Mouse (Mus musculus) stomach, embryonic 15.5 days (tissue): ENCODE results near the gene Ftl1. TPM values are rescaled to one million over a fixed set of nuclear protein-coding genes. Genes with fewer than 3 reads are reported as not detected.
A peak's percentile ranks its signal among the peaks of the same experiment; 100 is the strongest.
"Not testable (repeated sequence)": the region's sequence is repeated elsewhere in the genome, so short reads cannot be mapped to it uniquely, and the experiment has no call there.

ENCODE experiments used
- ATAC-seq: fragments of 200-750 bp; cut with Nextera tagmentation; 2 replicates; pipeline ENCODE4 v1.8.0; 2017; ENCODE audit warnings: low read depth, moderate number of reproducible peaks, moderate TSS enrichment; ENCODE audit not compliant: insufficient read depth, low FRiP score
- H3K27ac ChIP-seq: fragments of 300-500 bp; sonication (generic); 2 replicates; pipeline ENCODE4 v1.5.1; 2015; ENCODE audit warnings: mild to moderate bottlenecking, inconsistent platforms
- H3K27me3 ChIP-seq: fragments of 300-500 bp; sonication (generic); replicated peaks from 2 replicates; pipeline ENCODE4 v1.6.1; 2015; ENCODE audit warnings: inconsistent platforms
- H3K36me3 ChIP-seq: fragments of 300-500 bp; sonication (generic); 2 replicates; pipeline ENCODE4 v1.6.1; 2015; ENCODE audit warnings: inconsistent platforms
- H3K4me1 ChIP-seq: fragments of 300-500 bp; sonication (generic); 2 replicates; pipeline ENCODE4 v1.6.1; 2015; ENCODE audit warnings: inconsistent platforms
- H3K4me2 ChIP-seq: fragments of 300-500 bp; sonication (generic); 2 replicates; pipeline ENCODE4 v1.6.1; 2015; ENCODE audit warnings: mild to moderate bottlenecking, inconsistent platforms
- H3K4me3 ChIP-seq: fragments of 300-500 bp; sonication (generic); replicated peaks from 2 replicates; pipeline ENCODE4 v1.5.1; 2015; ENCODE audit warnings: inconsistent platforms
- H3K9ac ChIP-seq: fragments of 300-500 bp; sonication (generic); 2 replicates; pipeline ENCODE4 v1.6.1; 2015; ENCODE audit warnings: inconsistent platforms
- H3K9me3 ChIP-seq: fragments of 300-500 bp; sonication (generic); 2 replicates; pipeline ENCODE4 v1.6.1; 2016; ENCODE audit warnings: inconsistent platforms
- WGBS: fragments of 180-500 bp; shearing (Covaris S2); methylation state at CpG from one replicate; pipeline ENCODE4 v1.1.7; 2015; 5-methylcytosine and 5-hydroxymethylcytosine counted together
- polyA plus RNA-seq: library from polyadenylated mRNA; unstranded; fragments of >200 nt; fragmentation: Nextera tagmentation; extraction: Ambion mirVana; gene quantifications from 2 replicates; pipeline ENCODE4 v1.2.1, GENCODE M21; 2015

The Ftl1 gene
- polyA plus RNA-seq, 1 experiment from 2014 or later: 4,747 TPM

- no peaks in the 10 kb centered on the region for H3K9me3 ChIP-seq
- 62% methylated on average over 16 of the region's 16 CpGs for whole genome bisulfite sequencing
- no peak overlapping the region for H3K27ac ChIP-seq
- H3K4me1 ChIP-seq: 0 out of 2 replicates have a peak, but pooled peaks cover 3% of the 10 kb centered on the region
- no peaks in the 10 kb centered on the region for H3K36me3 ChIP-seq
- peak overlapping the region; percentile 27 for H3K4me2 ChIP-seq
- peak; percentile 53; the same call in 1 of the 2 replicates for ATAC-seq
- no peak overlapping the region for H3K9ac ChIP-seq
- H3K27me3 ChIP-seq: no peaks in the 10 kb centered on the region
- peak overlapping the region; percentile 24 for H3K4me3 ChIP-seq
Measured at GRCm38 (mm10) chr7:45475291-45475969, 15.7 kb upstream of the Ftl1 start.

- H3K27ac ChIP-seq: no peak overlapping the region
Measured at GRCm38 (mm10) chr7:45470869-45471268, 11.2 kb upstream of the Ftl1 start.

DNA sequence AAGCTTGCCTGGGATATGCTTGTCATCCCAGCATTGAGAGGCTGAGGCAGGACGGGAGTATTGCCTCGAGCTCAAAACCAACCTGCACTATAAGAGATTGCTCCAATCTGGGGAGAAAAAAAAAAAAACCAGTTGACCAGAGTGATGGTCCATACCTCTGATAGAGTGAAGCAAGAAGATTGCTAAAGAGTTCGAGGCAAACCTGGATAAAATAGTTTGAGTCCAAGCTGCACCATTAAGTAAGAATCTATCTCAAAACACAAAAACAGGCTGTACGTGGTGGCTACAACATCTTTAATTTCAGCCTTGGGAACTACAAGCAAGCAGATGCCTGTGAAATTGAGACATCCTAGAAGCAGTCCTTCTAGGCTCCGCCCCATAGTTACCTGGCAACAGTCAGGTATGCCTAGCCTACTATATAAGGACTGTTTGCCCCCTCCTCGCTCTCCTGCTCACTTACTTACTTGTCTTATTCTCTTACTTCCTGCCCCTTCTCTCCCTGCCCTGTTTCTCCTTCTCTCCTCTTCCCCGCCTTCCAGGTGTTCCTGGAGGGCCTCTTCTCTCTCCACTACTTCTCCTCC lies 7.5 kb upstream of the Ftl1 start:
- 0 out of 2 replicates have a peak, but pooled peaks have one; percentile 2 for ATAC-seq
- peaks cover 6% of the 10 kb centered on the region; the same call in 1 of the 2 replicates for H3K36me3 ChIP-seq
- H3K9ac ChIP-seq: no peak overlapping the region
- H3K4me3 ChIP-seq: peak overlapping the region; percentile 82
- H3K4me1 ChIP-seq: peaks cover 20% of the 10 kb centered on the region
- 0 out of 2 replicates have a peak overlapping the region, but pooled peaks have one; percentile 14 for H3K27ac ChIP-seq
- WGBS: 35% methylated on average over 7 of the region's 7 CpGs
- peak overlapping the region; percentile 73 for H3K4me2 ChIP-seq
- H3K9me3 ChIP-seq: no peaks in the 10 kb centered on the region
- H3K27me3 ChIP-seq: no peaks in the 10 kb centered on the region

More at GRCm38 (mm10) chr7:45470869-45471268, 11.2 kb upstream of the Ftl1 start:
- no peaks in the 10 kb centered on the region for H3K9me3 ChIP-seq
- H3K9ac ChIP-seq: no peak overlapping the region
- ATAC-seq: no peak
- WGBS: 5% methylated on average over 3 of the region's 3 CpGs
- H3K27me3 ChIP-seq: no peaks in the 10 kb centered on the region
- H3K4me3 ChIP-seq: no peak overlapping the region
- peaks cover 15% of the 10 kb centered on the region for H3K4me1 ChIP-seq
- no peak overlapping the region for H3K4me2 ChIP-seq
- no peaks in the 10 kb centered on the region for H3K36me3 ChIP-seq

GRCm38 (mm10) chr7:45466283-45467089 lies 6.8 kb upstream of the Ftl1 start, which contains the start of gene Bax:
TSS of gene Bax (minus strand) at chr7:45466898.
- H3K9me3 ChIP-seq: no peaks in the 10 kb centered on the region
- H3K36me3 ChIP-seq: peaks cover 6% of the 10 kb centered on the region; the same call in 1 of the 2 replicates
- peak within 1 kb of the TSS; percentile 45 for H3K27ac ChIP-seq
- no peaks in the 10 kb centered on the region for H3K27me3 ChIP-seq
- H3K9ac ChIP-seq: peak within 1 kb of the TSS; percentile 69
- H3K4me2 ChIP-seq: peak within 1 kb of the TSS; percentile 73
- peak within 1 kb of the TSS; percentile 82 for H3K4me3 ChIP-seq
- peak; percentile 73 for ATAC-seq
- WGBS: under 1% methylated on average over 58 of the region's 58 CpGs
- peaks cover 26% of the 10 kb centered on the region for H3K4me1 ChIP-seq

GRCm38 (mm10) chr7:45465549-45465948 lies 5.9 kb upstream of the Ftl1 start:
- no peaks in the 10 kb centered on the region for H3K9me3 ChIP-seq
- peak overlapping the region; percentile 69 for H3K9ac ChIP-seq
- peaks cover 6% of the 10 kb centered on the region; the same call in 1 of the 2 replicates for H3K36me3 ChIP-seq
- peak overlapping the region; percentile 82; the same call in 1 of the 2 replicates for H3K4me3 ChIP-seq
- no peak overlapping the region for H3K27ac ChIP-seq
- H3K27me3 ChIP-seq: no peaks in the 10 kb centered on the region
- peak overlapping the region; percentile 73 for H3K4me2 ChIP-seq
- peaks cover 33% of the 10 kb centered on the region for H3K4me1 ChIP-seq
- 73% methylated on average over 9 of the region's 9 CpGs for WGBS
- ATAC-seq: no peak

- no peaks in the 10 kb centered on the region for H3K9me3 ChIP-seq
- H3K4me3 ChIP-seq: no peak overlapping the region
- peaks cover 6% of the 10 kb centered on the region; the same call in 1 of the 2 replicates for H3K36me3 ChIP-seq
- no peaks in the 10 kb centered on the region for H3K27me3 ChIP-seq
- H3K4me1 ChIP-seq: peaks cover 37% of the 10 kb centered on the region
- H3K9ac ChIP-seq: no peak overlapping the region
- ATAC-seq: no peak
- H3K4me2 ChIP-seq: no peak overlapping the region
- 91% methylated on average over 12 of the region's 12 CpGs for WGBS
- no peak overlapping the region for H3K27ac ChIP-seq
Measured at GRCm38 (mm10) chr7:45465112-45465511, 5.4 kb upstream of the Ftl1 start.

DNA sequence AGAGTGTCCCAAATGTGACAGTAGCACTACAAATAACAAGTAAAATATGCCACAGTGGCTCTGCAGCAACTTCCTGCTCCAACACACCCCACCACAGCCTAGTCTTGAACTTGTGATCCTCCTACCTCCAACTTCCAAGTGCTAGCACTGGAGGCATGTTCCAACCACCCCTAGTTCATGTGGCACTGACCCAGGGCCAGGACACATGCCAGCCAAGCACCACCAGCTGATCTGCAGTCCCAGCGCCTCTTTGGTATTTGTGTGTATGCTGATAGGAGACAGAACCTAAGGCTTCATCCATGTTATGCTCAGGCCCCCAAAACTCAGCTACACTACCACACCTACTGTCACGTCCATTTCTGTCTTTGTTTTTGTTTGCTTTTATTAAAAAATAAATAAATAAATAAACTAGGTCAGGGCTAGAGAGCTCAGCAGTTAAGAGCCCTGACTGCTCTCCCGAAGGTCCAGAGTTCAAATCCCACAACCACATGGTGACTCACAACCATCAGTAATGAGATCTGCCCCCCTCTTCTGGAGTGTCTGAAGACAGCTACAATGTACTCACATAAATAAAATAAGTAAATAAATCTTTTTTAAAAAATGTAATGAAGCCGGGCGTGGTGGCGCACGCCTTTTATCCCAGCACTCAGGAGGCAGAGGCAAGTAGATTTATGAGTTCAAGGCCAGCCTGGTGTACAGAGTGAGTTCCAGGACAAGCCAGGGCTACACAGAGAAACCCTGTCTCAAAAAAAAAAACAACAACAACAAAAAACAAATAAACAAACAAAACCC lies 4.5 kb upstream of the Ftl1 start:
- Histone ChIP-seq H3K27ac (no peak overlapping the region), H3K4me1 (peaks cover 38% of the 10 kb centered on the region), H3K9me3 (no peaks in the 10 kb centered on the region), H3K9ac (no peak overlapping the region), H3K27me3 (no peaks in the 10 kb centered on the region), H3K4me2 (no peak overlapping the region), H3K4me3 (no peak overlapping the region), H3K36me3 (peaks cover 6% of the 10 kb centered on the region; the same call in 1 of the 2 replicates)
- ATAC-seq: no peak
- 90% methylated on average over 7 of the region's 7 CpGs for WGBS

- not testable (repeated sequence) for H3K4me3 ChIP-seq, H3K9me3 ChIP-seq, H3K27ac ChIP-seq, ATAC-seq, H3K9ac ChIP-seq, H3K27me3 ChIP-seq, H3K4me2 ChIP-seq
- 75% methylated on average over 4 of the region's 4 CpGs for WGBS
- H3K4me1 ChIP-seq: peaks cover 45% of the 10 kb centered on the region
- H3K36me3 ChIP-seq: peaks cover 10% of the 10 kb centered on the region; the same call in 1 of the 2 replicates
Measured at GRCm38 (mm10) chr7:45462868-45463267, 3.2 kb upstream of the Ftl1 start.

DNA sequence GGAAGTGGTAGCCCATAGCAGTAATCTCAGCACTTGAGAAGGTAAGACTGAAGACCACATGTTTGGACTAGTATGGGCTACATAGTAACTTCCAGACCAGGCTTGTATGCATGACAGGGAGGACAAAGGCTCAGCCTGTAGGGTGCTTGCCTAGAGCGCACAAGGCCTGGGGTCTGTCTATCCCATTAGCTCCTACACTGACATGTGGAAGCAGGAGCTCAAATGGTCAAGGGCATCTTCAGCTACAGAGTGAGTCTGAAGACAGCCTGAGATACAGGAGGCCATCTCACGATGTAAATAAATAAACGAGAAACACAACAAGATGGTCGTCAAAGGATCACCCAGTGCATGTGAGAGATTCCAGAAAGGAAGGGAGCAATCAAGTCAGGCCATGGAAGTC lies 2.6 kb upstream of the Ftl1 start:
- peaks cover 10% of the 10 kb centered on the region; the same call in 1 of the 2 replicates for H3K36me3 ChIP-seq
- 83% methylated on average over 4 of the region's 4 CpGs for WGBS
- no peak overlapping the region for H3K4me2 ChIP-seq
- no peak for ATAC-seq
- H3K27me3 ChIP-seq: no peaks in the 10 kb centered on the region
- no peak overlapping the region for H3K27ac ChIP-seq
- H3K4me1 ChIP-seq: peaks cover 47% of the 10 kb centered on the region
- H3K9ac ChIP-seq: no peak overlapping the region
- no peaks in the 10 kb centered on the region for H3K9me3 ChIP-seq
- no peak overlapping the region for H3K4me3 ChIP-seq

DNA sequence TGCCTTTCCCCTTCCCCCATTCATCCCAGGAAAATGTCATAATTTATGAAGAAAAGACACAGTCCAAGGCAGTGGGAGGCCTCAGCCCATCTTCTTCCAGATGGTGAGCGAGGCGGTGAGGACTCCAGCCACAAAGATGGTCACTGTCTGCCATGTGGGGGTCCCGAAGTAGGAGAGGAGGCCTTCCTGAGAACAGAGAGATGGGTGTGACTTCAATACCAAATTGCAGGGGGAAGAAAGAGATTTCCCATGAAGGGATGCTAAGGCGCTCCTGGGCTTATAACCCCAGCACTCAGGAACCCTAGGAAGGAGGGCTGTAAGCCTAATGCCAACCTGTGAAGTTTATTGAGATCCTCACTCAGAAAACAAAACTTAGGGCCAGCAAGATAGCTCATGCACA lies 2.1 kb upstream of the Ftl1 start:
- ATAC-seq: no peak
- Histone ChIP-seq H3K4me1 (peaks cover 49% of the 10 kb centered on the region), H3K4me3 (no peak overlapping the region), H3K27ac (peak overlapping the region; percentile 75; the same call in 1 of the 2 replicates), H3K36me3 (peaks cover 10% of the 10 kb centered on the region; the same call in 1 of the 2 replicates), H3K9me3 (no peaks in the 10 kb centered on the region), H3K27me3 (no peaks in the 10 kb centered on the region), H3K9ac (no peak overlapping the region), H3K4me2 (no peak overlapping the region)
- 84% methylated on average over 4 of the region's 4 CpGs for WGBS

- Histone ChIP-seq H3K27ac (peak overlapping the region; percentile 94), H3K27me3 (no peaks in the 10 kb centered on the region), H3K36me3 (peaks cover 10% of the 10 kb centered on the region; the same call in 1 of the 2 replicates), H3K9me3 (no peaks in the 10 kb centered on the region), H3K9ac (no peak overlapping the region), H3K4me1 (peaks cover 51% of the 10 kb centered on the region), H3K4me2 (peak overlapping the region; percentile 54), H3K4me3 (no peak overlapping the region)
- ATAC-seq: no peak
- 47% methylated on average over 5 of the region's 5 CpGs for WGBS
Measured at GRCm38 (mm10) chr7:45461326-45461725, 1.6 kb upstream of the Ftl1 start.
